Mouse (Mus musculus): ENCODE measurements around the gene Haus5. TPM values are rescaled to one million over a fixed set of nuclear protein-coding genes. Genes with fewer than 3 reads are reported as not detected.

The Haus5 gene
- polyA plus RNA-seq, 1 experiment from 2014 or later = 10.0 TPM

- H3K27ac ChIP-seq (ENCODE audit: low read length) = no peak overlapping the region
- no peaks in the 10 kb centered on the region for H3K4me1 ChIP-seq (ENCODE audit: insufficient read depth, low read depth, low read length)
- DNase-seq (ENCODE audit: low spot score) = peak; percentile 18
- H3K9ac ChIP-seq (replicated peaks; ENCODE audit: low read depth) = no peak overlapping the region
- no peaks in the 10 kb centered on the region for H3K27me3 ChIP-seq (replicated peaks; ENCODE audit: insufficient read depth, low read length)
- H3K4me3 ChIP-seq (ENCODE audit: low read depth, low read length) = no peak overlapping the region
- no peak overlapping the region for H3K4me2 ChIP-seq (replicated peaks; ENCODE audit: low read depth, low read length)
- no peaks in the 10 kb centered on the region for H3K9me3 ChIP-seq (ENCODE audit: low read length)
- no peaks in the 10 kb centered on the region for H3K36me3 ChIP-seq (ENCODE audit: insufficient read depth, low read length)
- TF ChIP-seq CTCF (IDR thresholded peaks at IDR 0.05) = no peak
- TF ChIP-seq EP300 (IDR thresholded peaks at IDR 0.05) = no peak
- WGBS = 50% methylated on average over 6 of the region's 6 CpGs
- ATAC-seq = peak; percentile 52
These were observed 23.5 kb upstream of the Haus5 start for GRCm38 (mm10) chr7:30688325-30688724.

- Histone ChIP-seq H3K4me2 (replicated peaks; ENCODE audit: low read depth, low read length) (no peak overlapping the region), H3K9me3 (ENCODE audit: low read length) (no peaks in the 10 kb centered on the region), H3K36me3 (ENCODE audit: insufficient read depth, low read length) (no peaks in the 10 kb centered on the region), H3K27me3 (replicated peaks; ENCODE audit: insufficient read depth, low read length) (no peaks in the 10 kb centered on the region), H3K27ac (ENCODE audit: low read length) (no peak overlapping the region), H3K4me3 (ENCODE audit: low read depth, low read length) (no peak overlapping the region), H3K4me1 (ENCODE audit: insufficient read depth, low read depth, low read length) (no peaks in the 10 kb centered on the region), H3K9ac (replicated peaks; ENCODE audit: low read depth) (no peak overlapping the region)
- no peak for ATAC-seq
- DNase-seq (ENCODE audit: low spot score) = no peak
- 59% methylated on average over 2 of the region's 2 CpGs for WGBS
- TF ChIP-seq EP300 (IDR thresholded peaks at IDR 0.05) (no peak), CTCF (IDR thresholded peaks at IDR 0.05) (no peak)
These were observed 18.6 kb upstream of the Haus5 start for GRCm38 (mm10) chr7:30683425-30683824.

- DNase-seq (ENCODE audit: low spot score) (no peak), ATAC-seq (no peak)
- Histone ChIP-seq H3K9me3 (ENCODE audit: low read length) (no peaks in the 10 kb centered on the region), H3K27me3 (replicated peaks; ENCODE audit: insufficient read depth, low read length) (no peaks in the 10 kb centered on the region), H3K4me1 (ENCODE audit: insufficient read depth, low read depth, low read length) (no peaks in the 10 kb centered on the region), H3K36me3 (ENCODE audit: insufficient read depth, low read length) (no peaks in the 10 kb centered on the region), H3K4me3 (ENCODE audit: low read depth, low read length) (no peak overlapping the region), H3K4me2 (replicated peaks; ENCODE audit: low read depth, low read length) (no peak overlapping the region), H3K9ac (replicated peaks; ENCODE audit: low read depth) (no peak overlapping the region), H3K27ac (ENCODE audit: low read length) (no peak overlapping the region)
- WGBS = 40% methylated on average over 5 of the region's 5 CpGs
- TF ChIP-seq CTCF (IDR thresholded peaks at IDR 0.05) (no peak), EP300 (IDR thresholded peaks at IDR 0.05) (no peak)
These were observed 17.1 kb upstream of the Haus5 start for GRCm38 (mm10) chr7:30681897-30682296.

- H3K4me2 ChIP-seq (replicated peaks; ENCODE audit: low read depth, low read length) = no peak overlapping the region
- H3K4me3 ChIP-seq (ENCODE audit: low read depth, low read length) = no peak overlapping the region
- H3K27ac ChIP-seq (ENCODE audit: low read length) = no peak overlapping the region
- H3K9me3 ChIP-seq (ENCODE audit: low read length) = no peaks in the 10 kb centered on the region
- TF ChIP-seq EP300 (IDR thresholded peaks at IDR 0.05) (no peak), CTCF (IDR thresholded peaks at IDR 0.05) (peak; percentile 34; the same call in 1 of the 2 replicates)
- 48% methylated on average over 5 of the region's 5 CpGs for WGBS
- DNase-seq (ENCODE audit: low spot score) (peak; percentile 22), ATAC-seq (no peak)
- H3K4me1 ChIP-seq (ENCODE audit: insufficient read depth, low read depth, low read length) = no peaks in the 10 kb centered on the region
- H3K36me3 ChIP-seq (ENCODE audit: insufficient read depth, low read length) = no peaks in the 10 kb centered on the region
- no peak overlapping the region for H3K9ac ChIP-seq (replicated peaks; ENCODE audit: low read depth)
- no peaks in the 10 kb centered on the region for H3K27me3 ChIP-seq (replicated peaks; ENCODE audit: insufficient read depth, low read length)
These were observed 13.6 kb upstream of the Haus5 start for GRCm38 (mm10) chr7:30678263-30678975.

- ATAC-seq = no peak
- WGBS = 58% methylated on average over 9 of the region's 9 CpGs
These were observed 6.7 kb upstream of the Haus5 start, which contains the start of gene Pmis2 for GRCm38 (mm10) chr7:30671480-30671879. Pmis2 (minus strand) TSS chr7:30671605.

GRCm38 (mm10) chr7:30669229-30669628 is 4.4 kb upstream of the Haus5 start:
- Histone ChIP-seq H3K4me1 (ENCODE audit: insufficient read depth, low read depth, low read length) (peaks cover 3% of the 10 kb centered on the region; the same call in 1 of the 2 replicates), H3K9ac (replicated peaks; ENCODE audit: low read depth) (no peak overlapping the region), H3K27ac (ENCODE audit: low read length) (no peak overlapping the region), H3K4me3 (ENCODE audit: low read depth, low read length) (no peak overlapping the region), H3K36me3 (ENCODE audit: insufficient read depth, low read length) (no peaks in the 10 kb centered on the region), H3K9me3 (ENCODE audit: low read length) (no peaks in the 10 kb centered on the region), H3K27me3 (replicated peaks; ENCODE audit: insufficient read depth, low read length) (no peaks in the 10 kb centered on the region), H3K4me2 (replicated peaks; ENCODE audit: low read depth, low read length) (no peak overlapping the region)
- 31% methylated on average over 3 of the region's 3 CpGs for WGBS
- no peak for TF ChIP-seq EP300 (IDR thresholded peaks at IDR 0.05)
- TF ChIP-seq CTCF (IDR thresholded peaks at IDR 0.05) = peak; percentile 66
- DNase-seq (ENCODE audit: low spot score) (peak; percentile 59), ATAC-seq (no peak)

More at GRCm38 (mm10) chr7:30671480-30671879, 6.7 kb upstream of the Haus5 start, which contains the start of gene Pmis2:
- H3K27me3 ChIP-seq (replicated peaks; ENCODE audit: insufficient read depth, low read length) = no peaks in the 10 kb centered on the region
- H3K9ac ChIP-seq (replicated peaks; ENCODE audit: low read depth) = no peak within 1 kb of the TSS
- no peaks in the 10 kb centered on the region for H3K36me3 ChIP-seq (ENCODE audit: insufficient read depth, low read length)
- no peak within 1 kb of the TSS for H3K4me3 ChIP-seq (ENCODE audit: low read depth, low read length)
- H3K4me1 ChIP-seq (ENCODE audit: insufficient read depth, low read depth, low read length) = no peaks in the 10 kb centered on the region
- H3K9me3 ChIP-seq (ENCODE audit: low read length) = no peaks in the 10 kb centered on the region
- H3K4me2 ChIP-seq (replicated peaks; ENCODE audit: low read depth, low read length) = no peak within 1 kb of the TSS
- no peak for TF ChIP-seq EP300 (IDR thresholded peaks at IDR 0.05)
- TF ChIP-seq CTCF (IDR thresholded peaks at IDR 0.05) = no peak
- no peak within 1 kb of the TSS for H3K27ac ChIP-seq (ENCODE audit: low read length)
- no peak for DNase-seq (ENCODE audit: low spot score)

Data from lung, postnatal 0 days (tissue).